In the genomic region with DNA sequence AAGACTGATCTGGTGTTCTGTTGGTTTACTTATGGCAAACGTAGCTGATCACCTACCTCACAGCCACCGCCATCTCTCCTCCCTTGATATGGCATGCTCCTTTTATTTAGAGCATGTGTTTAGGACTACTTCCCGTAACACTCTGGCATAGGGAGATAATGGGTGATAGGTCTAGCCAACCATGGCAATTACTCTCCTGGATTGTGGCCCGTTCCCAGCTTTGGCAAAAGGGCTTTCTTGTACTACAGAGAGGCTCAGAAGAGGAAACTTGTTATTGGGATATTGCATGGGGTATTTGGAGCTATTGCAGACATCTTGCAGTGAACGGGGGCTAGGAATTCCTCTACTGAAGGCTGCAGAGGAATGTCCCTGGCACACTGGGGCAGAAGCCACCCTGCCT, we compare ENCODE assay signal across 18 mouse cellular contexts.
"Had no signal": no experiment of that assay in that cellular context is flagged by ENCODE, and none has a peak within 500 bp of the region (broad histone marks: within the 10 kb centered on the region; RNA-seq: fewer than 3 reads in every experiment).

No protein-coding gene starts in this region.

- ATAC-seq: liver, embryonic 12.5 days; midbrain, embryonic 13.5 days; midbrain, embryonic 16.5 days had no signal

- H3K9me3 ChIP-seq: limb, embryonic 10.5 days; limb, embryonic 13.5 days; liver, embryonic 12.5 days; liver, embryonic 15.5 days; lung, embryonic 15.5 days; midbrain, embryonic 13.5 days; neural tube, embryonic 13.5 days had no signal

- H3K27ac ChIP-seq: layer of hippocampus, adult 2 months; limb, embryonic 10.5 days; limb, embryonic 13.5 days; liver, embryonic 12.5 days; liver, embryonic 15.5 days; lung, embryonic 15.5 days; midbrain, embryonic 13.5 days; neural tube, embryonic 13.5 days had no signal

- H3K27me3 ChIP-seq: limb, embryonic 13.5 days; liver, embryonic 12.5 days; liver, embryonic 15.5 days; lung, embryonic 15.5 days; midbrain, embryonic 13.5 days; neural tube, embryonic 13.5 days had no signal

- DNase-seq: kidney, postnatal 25 days; layer of hippocampus, adult 9-11 months; liver; lung, adult 18-20 months; lung, postnatal 10 days; lung, postnatal 36 days; thymus, adult 18-20 months; thymus, postnatal 36 days had no signal

- H3K4me3 ChIP-seq: layer of hippocampus, adult 2 months; limb, embryonic 10.5 days; limb, embryonic 13.5 days; liver, embryonic 12.5 days; liver, embryonic 15.5 days; lung, embryonic 15.5 days; midbrain, embryonic 13.5 days; myocyte; neural tube, embryonic 13.5 days had no signal

- H3K36me3 ChIP-seq: limb, embryonic 10.5 days; limb, embryonic 13.5 days; liver, embryonic 12.5 days; liver, embryonic 15.5 days; lung, embryonic 15.5 days; midbrain, embryonic 13.5 days; neural tube, embryonic 13.5 days had no signal
